Mouse (Mus musculus) T-helper 2 cell (primary cell): ENCODE data around the gene Slc2a3.
"Not testable (repeated sequence)": the region's sequence is repeated elsewhere in the genome, so short reads cannot be mapped to it uniquely, and the experiment has no call there.

Source experiments
- in situ Hi-C: fragments of 300-600 bp; cut with MboI, MseI; formaldehyde crosslinking; loops from one replicate; pipeline ENCODE4 v1.15.1; 2025; ENCODE audit warnings: high pct_unique_total_duplicates

Slc2a3 gene

DNA sequence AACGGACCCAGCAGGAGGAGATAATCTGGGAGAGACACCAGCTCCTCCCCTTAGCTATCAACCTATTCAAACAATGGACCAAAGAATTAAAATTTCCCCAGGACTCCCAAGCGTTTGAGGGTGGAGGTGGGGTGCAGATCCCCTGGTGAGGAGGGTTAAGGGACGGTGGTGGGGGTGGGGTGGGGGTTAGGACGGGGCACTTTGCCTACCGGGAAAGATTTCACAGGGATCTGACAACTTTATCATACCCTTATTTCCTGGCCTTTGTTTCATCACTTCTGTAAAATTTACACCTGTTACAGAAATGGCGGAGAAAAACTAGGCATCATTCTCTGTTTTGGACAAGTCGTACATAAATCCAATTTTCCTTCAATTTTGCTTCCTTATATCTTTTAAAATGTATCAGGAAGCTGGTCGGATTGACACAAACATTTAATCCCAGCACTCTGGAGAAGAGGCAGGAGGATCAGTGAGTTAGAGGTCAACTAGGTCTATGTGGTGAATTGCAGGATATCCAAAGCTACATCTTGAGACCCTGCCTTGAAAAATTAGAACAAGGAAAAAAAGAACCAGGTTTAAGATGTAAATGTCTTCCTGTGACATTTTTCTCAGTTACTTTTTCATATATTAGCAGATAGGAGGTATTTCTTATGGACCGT lies 36.0 kb downstream of the Slc2a3 start:
- in situ Hi-C loops: no loop called here

DNA sequence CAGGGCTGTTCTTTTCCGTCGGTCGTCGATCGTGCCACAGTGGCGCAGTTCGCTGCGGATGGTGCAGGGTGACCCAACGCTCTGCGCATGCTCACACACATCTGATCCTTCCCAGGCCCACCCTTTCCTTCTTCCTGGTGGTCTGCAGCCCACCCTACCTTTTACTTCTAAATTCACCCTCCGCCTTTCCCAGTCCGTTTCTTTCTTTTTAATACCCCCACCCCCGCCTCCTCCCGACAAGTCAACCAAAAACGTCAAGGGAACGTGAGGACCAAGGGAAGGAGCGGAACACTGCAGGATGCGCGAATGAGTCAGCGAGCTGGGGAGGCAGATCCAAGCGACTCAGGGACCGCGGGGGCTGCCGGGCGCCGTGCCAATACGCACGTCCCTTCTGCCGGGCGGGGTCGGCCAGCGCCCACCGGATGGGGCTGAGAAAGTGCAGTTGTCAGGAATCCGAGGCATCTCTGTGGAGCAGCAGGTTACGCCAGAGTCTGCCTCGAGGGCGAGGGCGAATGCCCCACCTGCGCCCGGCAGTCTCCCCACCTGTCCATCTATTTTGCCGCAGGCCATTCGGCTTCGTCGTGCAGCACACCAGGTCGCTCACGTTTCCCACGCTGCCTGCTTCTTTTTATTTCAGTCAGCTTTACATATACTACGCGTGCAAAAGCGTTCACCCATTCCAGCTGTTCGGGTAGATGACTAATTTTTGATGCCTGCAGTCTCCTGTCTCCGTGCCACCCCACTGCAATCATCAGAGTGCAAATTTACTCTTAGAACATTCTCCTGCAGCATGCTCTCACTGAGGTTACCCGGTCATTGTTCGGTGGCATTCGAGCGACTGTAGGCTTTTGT lies 36.8 kb downstream of the Slc2a3 start:
- in situ Hi-C loops: no loop called here

DNA sequence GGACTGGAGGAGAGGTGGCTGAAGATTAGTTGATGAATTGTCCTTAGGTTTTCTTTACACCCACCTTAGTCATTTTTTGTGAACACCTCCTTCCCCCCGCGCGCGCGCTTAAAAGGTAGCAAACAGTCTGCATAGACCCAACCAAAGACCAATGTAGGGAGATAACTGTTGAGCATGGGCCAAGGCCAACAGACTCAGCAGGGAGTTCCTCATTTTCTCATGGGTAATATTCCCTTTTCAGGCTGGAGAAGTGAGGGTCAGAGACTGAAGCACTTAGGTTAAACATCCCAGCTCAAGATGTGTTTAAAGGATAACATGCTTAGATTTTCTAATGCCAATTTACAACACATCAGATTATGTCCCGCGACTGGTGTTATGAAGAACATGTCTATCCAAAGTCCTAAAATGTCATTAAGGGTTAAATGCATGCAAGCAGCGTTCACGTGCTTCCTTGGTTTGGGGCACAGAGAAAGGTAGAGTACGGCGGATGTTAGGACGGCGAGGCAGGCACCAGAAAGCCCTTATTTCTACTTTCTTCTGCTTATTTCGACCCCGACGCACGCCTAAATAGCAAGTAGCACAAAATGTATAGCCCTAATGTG lies 37.5 kb downstream of the Slc2a3 start:
- in situ Hi-C loops: no loop called here

GRCm38 (mm10) chr6:122762952-122763700 lies 38.3 kb downstream of the Slc2a3 start:
- in situ Hi-C loops: no loop called here

- in situ Hi-C loops: no loop called here
Observed at GRCm38 (mm10) chr6:122762480-122762879, 39.0 kb downstream of the Slc2a3 start.

- in situ Hi-C loops: no loop called here
Observed at GRCm38 (mm10) chr6:122761901-122762300, 39.5 kb downstream of the Slc2a3 start.

DNA sequence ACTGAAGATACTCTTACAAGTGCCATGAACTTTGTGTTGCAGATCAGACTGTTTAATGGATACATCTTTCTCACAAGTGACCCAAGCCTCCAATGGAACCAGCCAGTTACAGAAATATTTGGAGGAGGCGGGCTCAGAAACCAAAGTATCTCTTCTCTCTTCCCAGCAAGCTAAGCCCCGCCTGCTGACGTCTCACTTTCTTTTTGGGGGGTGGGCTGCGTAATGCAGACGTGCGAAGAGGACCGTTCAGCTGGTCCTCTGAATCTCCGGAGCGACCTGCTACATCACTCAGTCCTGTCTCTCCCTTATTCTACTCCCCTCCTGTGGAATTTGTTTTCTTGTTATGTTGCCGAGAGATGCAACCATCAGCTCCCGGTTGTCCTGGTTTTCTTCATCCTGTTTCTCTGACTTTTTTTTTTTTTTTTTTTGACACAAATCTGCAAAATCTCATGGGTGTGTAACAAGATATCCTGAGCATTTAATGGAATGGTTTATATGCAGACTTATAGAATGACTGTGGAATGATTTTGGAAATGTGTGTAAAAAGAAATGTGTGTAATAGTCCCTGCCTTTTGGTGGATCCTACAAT lies 40.3 kb downstream of the Slc2a3 start:
- in situ Hi-C loops: no loop called here

DNA sequence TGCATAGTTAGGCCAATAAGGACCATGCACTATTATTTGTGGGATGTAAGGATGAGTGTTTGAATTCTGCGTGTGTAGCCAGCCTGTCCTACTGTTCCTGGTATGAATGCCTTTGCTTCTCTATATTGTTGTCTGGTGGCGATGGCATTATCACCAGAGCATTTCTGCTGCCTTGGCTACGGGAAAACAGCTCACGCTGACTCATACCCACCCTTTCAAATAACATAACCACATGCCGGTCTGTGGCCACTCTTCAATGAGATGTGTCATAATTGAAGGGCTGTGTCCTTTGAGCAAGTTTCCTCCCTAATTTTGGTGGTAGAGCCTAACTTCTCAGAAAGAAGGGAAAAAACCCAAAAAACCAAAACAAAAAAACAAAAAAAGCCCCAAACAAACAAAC lies 42.7 kb downstream of the Slc2a3 start:
- in situ Hi-C loops: loop anchor here (10.0 kb wide), 1 partner anchor 954 kb away; no protein-coding TSS in a partner anchor

GRCm38 (mm10) chr6:122755913-122756312 lies 45.5 kb downstream of the Slc2a3 start:
- in situ Hi-C loops: loop anchor here (10.0 kb wide), 1 partner anchor 951 kb away; no protein-coding TSS in a partner anchor

GRCm38 (mm10) chr6:122750579-122750978 lies 50.9 kb downstream of the Slc2a3 start:
- in situ Hi-C loops: loop anchor here (10.0 kb wide), 1 partner anchor 946 kb away; no protein-coding TSS in a partner anchor

DNA sequence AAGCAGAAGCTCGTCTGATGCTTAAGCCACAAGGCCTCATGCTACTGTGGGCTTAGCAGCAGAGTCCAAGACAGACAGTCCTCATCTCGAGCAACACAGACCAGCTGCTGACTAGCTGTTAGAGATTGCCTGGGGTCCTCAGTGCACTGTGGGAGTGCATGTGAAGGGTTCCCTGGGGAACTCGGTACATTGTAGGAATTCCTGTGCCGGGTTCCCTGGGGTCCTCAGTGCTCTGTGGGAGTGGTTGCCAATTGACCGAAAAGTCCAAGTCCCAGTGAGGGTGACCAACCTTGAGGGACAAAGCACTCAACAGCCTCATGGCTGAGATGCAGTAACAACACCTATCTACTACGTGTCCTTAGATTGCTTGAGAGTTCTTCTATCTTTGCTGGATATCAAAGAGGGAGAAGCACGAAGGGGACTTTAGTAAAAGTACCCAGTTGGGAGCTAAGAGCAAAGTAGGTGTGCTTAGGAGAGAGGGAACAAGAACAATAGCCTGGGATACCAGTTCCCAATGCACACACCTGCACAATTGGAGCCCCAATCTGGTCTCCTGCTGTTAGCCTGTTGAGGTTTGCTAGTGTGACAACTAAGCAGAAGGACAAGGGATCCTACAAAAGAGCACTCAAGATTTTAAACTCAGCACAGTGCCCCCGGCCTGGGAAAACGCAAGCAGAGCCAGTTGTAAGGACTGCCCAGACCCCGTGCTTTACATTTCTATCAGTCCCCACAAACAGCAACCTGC lies 56.8 kb downstream of the Slc2a3 start:
- in situ Hi-C loops: no loop called here

DNA sequence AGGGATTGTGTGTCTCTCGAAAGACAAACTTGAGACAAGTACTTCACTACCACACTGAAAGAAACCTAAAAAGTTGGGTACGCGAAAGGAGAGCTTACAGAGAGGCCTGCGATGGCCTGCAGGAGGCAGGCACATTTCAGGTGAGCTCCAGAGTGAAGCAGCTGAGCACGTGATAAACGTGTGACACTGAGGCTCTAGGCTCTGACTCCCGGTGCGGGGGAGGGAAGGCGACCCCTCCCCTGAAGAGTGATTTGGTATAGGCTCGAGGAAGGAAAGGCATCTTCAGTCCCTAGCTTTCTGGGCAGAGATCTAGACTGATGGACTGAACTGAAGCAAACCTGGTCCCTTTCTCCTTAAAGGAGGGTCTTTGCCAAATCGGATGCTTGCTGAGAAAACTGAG lies 58.1 kb downstream of the Slc2a3 start:
- in situ Hi-C loops: no loop called here

- in situ Hi-C loops: no loop called here
Observed at GRCm38 (mm10) chr6:122742228-122742899, 59.1 kb downstream of the Slc2a3 start.

DNA sequence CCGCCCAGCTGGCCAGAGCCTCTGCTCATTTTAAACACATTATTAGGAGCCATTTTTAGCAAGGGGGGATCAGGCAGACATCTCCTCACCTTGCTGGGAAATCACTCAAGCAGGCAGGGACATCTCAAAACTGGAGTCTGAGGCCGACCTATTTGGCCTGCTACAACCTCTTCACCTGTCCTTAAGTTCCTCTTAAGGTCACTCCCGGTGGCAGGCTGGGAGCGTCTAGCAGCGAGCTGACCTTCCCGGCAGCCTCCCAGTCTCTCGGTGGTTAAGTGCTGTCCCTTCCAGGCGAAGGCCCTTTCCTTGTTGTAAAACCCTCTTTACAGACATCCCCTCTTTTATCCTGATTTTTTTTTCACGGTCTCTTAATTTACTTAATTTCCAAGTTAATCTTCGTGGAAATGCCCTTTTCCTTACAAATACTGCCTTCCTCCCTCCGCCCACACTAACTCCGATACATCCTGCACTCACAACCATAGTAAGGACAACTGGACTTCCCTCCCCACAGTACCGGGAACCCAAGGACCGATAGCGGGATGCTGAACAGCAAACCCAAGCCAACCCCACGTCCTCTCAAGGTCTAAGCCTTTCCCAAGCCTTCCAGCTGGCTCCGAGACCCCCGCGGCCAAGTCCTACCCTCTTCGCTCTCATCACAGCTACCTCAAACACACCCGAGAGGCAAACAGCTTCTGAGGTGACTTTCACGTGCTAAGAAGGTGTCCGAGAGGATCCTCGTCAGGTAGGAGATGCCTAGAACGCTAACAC lies 59.8 kb downstream of the Slc2a3 start:
- in situ Hi-C loops: no loop called here

DNA sequence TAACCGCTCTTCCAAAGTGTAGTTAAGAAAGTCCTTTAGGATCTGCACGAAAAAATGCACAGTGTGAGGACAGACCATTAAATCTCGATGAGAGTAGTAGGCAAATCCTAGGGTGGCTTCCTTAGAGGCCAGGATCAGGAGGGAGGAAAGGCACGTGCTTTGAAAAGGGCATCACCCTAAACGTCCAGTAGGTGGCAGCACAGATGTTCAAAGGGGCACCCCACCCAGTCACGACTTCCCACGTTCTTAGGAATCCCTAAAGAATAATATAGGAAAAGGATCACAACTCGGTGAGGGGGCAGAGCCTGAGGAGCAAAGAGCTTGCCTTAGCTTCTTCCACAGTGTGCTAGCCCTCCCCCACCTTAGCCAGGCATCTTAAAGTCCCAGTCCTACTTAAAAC lies 61.5 kb downstream of the Slc2a3 start:
- in situ Hi-C loops: no loop called here

GRCm38 (mm10) chr6:122719942-122720341 lies 81.5 kb downstream of the Slc2a3 start:
- in situ Hi-C loops: loop anchor here (5.0 kb wide), 1 partner anchor 48 kb away; no protein-coding TSS in a partner anchor

DNA sequence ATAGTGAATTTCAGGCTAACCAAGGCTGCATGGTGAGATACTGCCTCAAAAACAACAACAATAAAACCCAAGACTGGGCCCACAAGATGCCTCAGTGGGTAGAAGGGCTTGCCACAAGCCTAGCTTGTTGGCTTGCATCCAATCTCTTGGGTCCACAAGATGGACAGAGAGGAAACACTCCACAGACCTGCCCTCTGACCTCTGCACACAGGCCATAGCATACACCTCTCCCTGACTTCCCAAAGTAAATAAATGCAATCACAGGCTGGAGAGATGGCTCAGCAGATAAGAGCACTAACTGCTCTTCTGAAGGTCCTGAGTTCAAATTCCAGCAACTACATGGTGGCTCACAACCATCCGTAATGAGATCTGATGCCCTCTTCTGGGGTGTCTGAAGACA lies 83.2 kb downstream of the Slc2a3 start:
- in situ Hi-C loops: not testable (repeated sequence)

GRCm38 (mm10) chr6:122715886-122716285 lies 85.6 kb downstream of the Slc2a3 start:
- in situ Hi-C loops: no loop called here

- in situ Hi-C loops: no loop called here
Observed at GRCm38 (mm10) chr6:122714707-122715365, 86.6 kb downstream of the Slc2a3 start.
